Mouse (Mus musculus) olfactory bulb, adult 2 months (tissue): ENCODE measurements around the gene Acsm5.

ENCODE experiments used
- CTCF ChIP-seq: fragments of 200-500 bp; IDR thresholded peaks from 2 replicates; pipeline ENCODE4 v1.5.1; 2012; ENCODE audit warnings: low read depth, mild to moderate bottlenecking, low read length, moderate library complexity; ENCODE audit not compliant: insufficient read depth
- POLR2A ChIP-seq: fragments of 200-500 bp; IDR thresholded peaks from 2 replicates; pipeline ENCODE4 v1.6.1; 2012; ENCODE audit warnings: mild to moderate bottlenecking, low read depth, low read length, moderate library complexity; ENCODE audit not compliant: insufficient read depth

DNA sequence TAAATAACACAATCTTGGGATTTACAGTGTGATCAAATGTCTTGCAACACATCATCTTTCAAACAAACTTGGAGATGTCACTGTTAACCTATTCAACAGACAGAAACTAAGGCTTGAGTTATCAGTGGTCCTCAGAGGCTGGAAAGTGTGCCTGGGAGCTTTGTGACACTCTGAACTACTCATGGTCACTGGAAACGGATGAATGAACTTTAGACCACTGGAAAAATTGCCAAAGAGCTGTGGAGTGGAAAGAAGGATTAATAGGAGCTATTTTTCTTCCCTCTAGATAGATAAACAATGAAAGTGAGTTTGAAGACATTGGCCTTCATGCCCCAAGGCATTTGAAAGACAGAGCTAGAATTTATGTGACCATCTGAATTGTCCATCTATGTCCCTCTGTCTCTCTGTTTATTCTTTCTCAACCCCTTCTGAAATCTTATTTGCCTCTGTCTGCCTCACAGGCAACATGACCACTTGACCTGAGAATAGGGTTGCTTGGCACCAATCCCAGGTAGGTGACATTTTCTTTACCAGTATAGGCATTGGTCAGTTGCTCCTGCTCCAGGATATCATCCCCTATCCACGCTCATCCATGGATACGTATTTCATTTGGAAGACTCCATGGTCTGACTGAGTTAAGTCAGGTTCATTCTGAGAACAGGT, 40.7 kb downstream of the Acsm5 start:
- TF ChIP-seq CTCF (no peak), POLR2A (no peak)
